Mouse (Mus musculus) heart, postnatal 0 days (tissue): Measurements from ENCODE around the gene Slc4a10. TPM values are rescaled to one million over a fixed set of nuclear protein-coding genes. Genes with fewer than 3 reads are reported as not detected.

Experiments used
- ATAC-seq: fragments of 200-750 bp; cut with Nextera tagmentation; 2 replicates; pipeline ENCODE4 v1.8.0; 2017; ENCODE audit warnings: low read depth, moderate number of reproducible peaks, moderate library complexity; ENCODE audit not compliant: insufficient read depth
- DNase-seq: peaks from one replicate; pipeline ENCODE4 v3.0.0-alpha.2; 2016; ENCODE audit warnings: low spot score
- H3K27ac ChIP-seq: fragments of 300-500 bp; sonication (generic); 2 replicates; pipeline ENCODE4 v1.5.1; 2014; ENCODE audit warnings: low read depth, mild to moderate bottlenecking
- H3K27me3 ChIP-seq: fragments of 300-500 bp; sonication (generic); 2 replicates; pipeline ENCODE4 v1.6.1; 2014; ENCODE audit warnings: low read length, mixed read lengths; ENCODE audit not compliant: control insufficient read depth, insufficient read depth
- H3K36me3 ChIP-seq: fragments of 300-500 bp; sonication (generic); replicated peaks from 2 replicates; pipeline ENCODE4 v1.6.1; 2014; ENCODE audit warnings: low read length, mixed read lengths; ENCODE audit not compliant: control insufficient read depth, insufficient read depth
- H3K4me1 ChIP-seq: fragments of 300-500 bp; sonication (generic); 2 replicates; pipeline ENCODE4 v1.6.1; 2014; ENCODE audit warnings: antibody characterized with exemption; ENCODE audit not compliant: control insufficient read depth, insufficient read depth
- H3K4me2 ChIP-seq: fragments of 300-500 bp; sonication (generic); 2 replicates; pipeline ENCODE4 v1.6.1; 2014; ENCODE audit warnings: low read depth, mild to moderate bottlenecking, low read length, moderate library complexity
- H3K4me3 ChIP-seq: fragments of 300-500 bp; sonication (generic); 2 replicates; pipeline ENCODE4 v1.5.1; 2014; ENCODE audit warnings: low read depth, low read length
- H3K9ac ChIP-seq: fragments of 300-500 bp; sonication (generic); replicated peaks from 2 replicates; pipeline ENCODE4 v1.6.1; 2014; ENCODE audit warnings: low read depth, low read length, mixed read lengths
- H3K9me3 ChIP-seq: fragments of 300-500 bp; sonication (generic); replicated peaks from 2 replicates; pipeline ENCODE4 v1.6.1; 2016; ENCODE audit warnings: low read length; ENCODE audit not compliant: control insufficient read depth
- CTCF ChIP-seq: IDR thresholded peaks from 2 replicates; pipeline ENCODE4 v1.5.1; 2016; ENCODE audit warnings: antibody characterized with exemption, control low read depth, low read depth
- EP300 ChIP-seq: IDR thresholded peaks from 2 replicates; pipeline ENCODE4 v1.6.1; 2016; ENCODE audit warnings: antibody characterized with exemption, low read depth
- WGBS: fragments of 180-500 bp; shearing (Covaris S2); extraction: QIAGEN DNeasy Blood & Tissue Kit; methylation state at CpG from one replicate; pipeline ENCODE4 v1.1.7; 2014; 5-methylcytosine and 5-hydroxymethylcytosine counted together
- polyA plus RNA-seq: library from polyadenylated mRNA; unstranded; fragments of >200 nt; fragmentation: Nextera tagmentation; extraction: Ambion mirVana; gene quantifications from 2 replicates; pipeline ENCODE4 v1.2.1, GENCODE M21; 2015
- total RNA-seq: library from RNA; depleted of rRNA; stranded (reverse); fragments of >200 nt; gene quantifications from 2 replicates; pipeline ENCODE4 v1.2.3, GENCODE M21; 2014; ENCODE audit warnings: low replicate concordance

Gene Slc4a10
- total and polyA plus RNA-seq, 2 experiments from 2014 or later: 0.15 TPM; not detected in 1

DNA sequence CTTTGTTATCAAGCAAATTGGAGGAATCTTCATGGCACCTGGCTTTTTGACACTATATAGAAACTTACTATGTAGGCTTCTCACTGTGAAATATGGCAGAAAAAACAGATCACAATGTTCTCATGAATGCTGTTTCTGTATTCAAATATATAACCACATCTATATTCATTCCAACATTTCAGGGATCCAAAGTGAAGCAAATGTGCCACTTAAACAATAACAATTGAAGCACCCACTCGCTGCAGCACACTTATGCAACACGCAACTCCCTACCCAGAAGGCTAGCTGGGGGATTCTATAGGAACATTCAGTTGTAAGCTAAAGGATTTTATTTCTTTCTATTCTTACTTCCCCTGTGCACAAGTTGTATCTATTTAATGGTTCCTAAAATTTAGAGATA is 255.5 kb downstream of the Slc4a10 start:
- no peaks in the 10 kb centered on the region for H3K4me1 ChIP-seq
- no peak overlapping the region for H3K4me2 ChIP-seq
- WGBS: 94% methylated on average over 2 of the region's 2 CpGs
- H3K27ac ChIP-seq: no peak overlapping the region
- no peak for ATAC-seq
- no peak for DNase-seq
- H3K9ac ChIP-seq: no peak overlapping the region
- H3K36me3 ChIP-seq: no peaks in the 10 kb centered on the region
- no peak overlapping the region for H3K4me3 ChIP-seq
- H3K9me3 ChIP-seq: no peaks in the 10 kb centered on the region
- H3K27me3 ChIP-seq: no peaks in the 10 kb centered on the region
- TF ChIP-seq CTCF (no peak), EP300 (no peak)

DNA sequence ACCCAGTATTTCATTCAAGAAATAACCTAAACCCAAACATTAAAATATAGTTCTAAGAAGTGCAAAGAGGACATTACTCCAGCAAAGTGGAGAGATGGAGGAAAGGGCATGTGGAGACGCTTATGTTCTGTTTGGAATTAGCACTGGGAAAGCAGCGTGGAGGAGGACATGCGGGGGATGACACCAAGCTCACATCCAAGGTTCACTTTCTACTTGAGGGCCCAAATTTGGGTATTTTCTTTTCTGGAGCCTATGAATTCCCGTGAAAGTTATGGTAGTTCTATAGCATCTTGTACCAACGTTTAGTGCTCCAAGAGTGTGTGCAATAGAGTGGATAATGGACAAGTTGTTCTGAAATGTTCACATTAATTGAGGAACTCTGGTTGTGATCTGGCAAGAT is 260.7 kb downstream of the Slc4a10 start:
- DNase-seq (no peak), ATAC-seq (no peak)
- TF ChIP-seq CTCF: no peak
- TF ChIP-seq EP300: no peak
- Histone ChIP-seq H3K27me3 (no peaks in the 10 kb centered on the region), H3K4me1 (no peaks in the 10 kb centered on the region), H3K9me3 (no peaks in the 10 kb centered on the region), H3K27ac (no peak overlapping the region), H3K4me3 (no peak overlapping the region), H3K9ac (no peak overlapping the region), H3K36me3 (no peaks in the 10 kb centered on the region), H3K4me2 (no peak overlapping the region)
- 81% methylated on average over 5 of the region's 5 CpGs for WGBS

DNA sequence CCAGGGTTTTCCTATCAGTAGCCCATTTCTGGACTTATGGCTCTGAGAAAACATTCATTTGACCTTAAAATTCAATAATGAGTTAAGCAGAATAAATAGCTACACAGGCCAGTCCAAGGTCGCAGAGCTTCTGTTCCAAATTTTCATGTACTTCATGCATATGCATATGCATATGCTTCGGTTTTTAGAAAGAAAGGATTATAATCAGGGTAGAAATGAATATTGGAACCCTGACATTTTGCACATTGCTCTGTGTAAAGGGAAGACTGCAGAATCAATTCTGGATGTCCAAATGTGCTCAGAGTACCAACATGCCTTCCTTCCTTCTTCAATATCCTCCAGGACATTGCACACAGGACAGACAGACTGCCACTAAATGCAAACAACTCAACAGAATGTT is 261.2 kb downstream of the Slc4a10 start:
- H3K4me2 ChIP-seq: no peak overlapping the region
- ATAC-seq: no peak
- no peak overlapping the region for H3K4me3 ChIP-seq

DNA sequence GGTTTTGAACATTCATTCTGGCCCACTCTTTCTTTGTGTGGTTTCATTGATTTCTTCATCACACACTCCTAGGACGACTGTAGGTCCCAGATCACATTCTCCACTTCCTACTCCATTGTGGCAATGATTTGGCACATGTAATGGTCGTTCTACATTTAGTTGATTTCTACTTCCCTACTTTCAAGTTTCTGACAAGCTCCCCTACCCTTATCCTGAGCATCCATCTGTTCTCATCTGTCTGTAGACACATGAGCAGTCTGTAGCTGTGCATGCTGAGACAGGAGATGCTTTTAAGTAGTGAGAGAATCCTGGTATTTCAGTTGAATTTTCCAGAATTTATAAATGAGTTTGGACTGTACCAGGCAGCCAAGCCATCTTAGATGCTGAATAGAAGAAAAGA is 270.7 kb downstream of the Slc4a10 start:
- Histone ChIP-seq H3K27me3 (no peaks in the 10 kb centered on the region), H3K4me3 (no peak overlapping the region), H3K4me1 (no peaks in the 10 kb centered on the region), H3K9me3 (0 out of 2 replicates have a peak, but pooled peaks cover 4% of the 10 kb centered on the region), H3K4me2 (no peak overlapping the region), H3K36me3 (no peaks in the 10 kb centered on the region), H3K27ac (no peak overlapping the region), H3K9ac (no peak overlapping the region)
- DNase-seq: no peak
- TF ChIP-seq EP300 (no peak), CTCF (no peak)
- 57% methylated on average over 2 of the region's 2 CpGs for WGBS
- no peak for ATAC-seq

More for the DNA sequence above, 261.2 kb downstream of the Slc4a10 start:
- Histone ChIP-seq H3K27me3 (no peaks in the 10 kb centered on the region), H3K4me1 (no peaks in the 10 kb centered on the region), H3K9ac (no peak overlapping the region), H3K27ac (no peak overlapping the region), H3K9me3 (no peaks in the 10 kb centered on the region), H3K36me3 (no peaks in the 10 kb centered on the region)
- TF ChIP-seq CTCF: no peak
- no peak for TF ChIP-seq EP300
- 87% methylated on average over 2 of the region's 2 CpGs for WGBS
- no peak for DNase-seq

DNA sequence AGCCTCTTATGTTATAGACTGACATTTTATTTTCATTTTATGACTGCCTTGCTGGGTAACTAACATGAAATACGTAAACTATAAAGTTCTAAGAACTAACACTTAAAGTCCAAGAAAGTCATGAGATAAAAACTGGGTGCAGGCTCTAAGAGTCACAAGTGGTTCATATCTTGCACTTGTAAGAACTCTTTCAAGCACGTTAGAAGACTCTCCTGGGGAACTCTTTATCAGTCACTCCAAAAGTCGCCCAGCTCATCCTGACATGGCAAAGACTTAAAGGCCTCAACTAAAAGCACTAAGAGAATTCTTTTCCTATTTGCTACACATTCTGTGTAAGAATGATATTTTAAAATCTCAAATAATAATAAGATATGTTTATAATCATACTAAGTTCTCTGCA is 273.2 kb downstream of the Slc4a10 start:
- 0 out of 2 replicates have a peak, but pooled peaks cover 4% of the 10 kb centered on the region for H3K9me3 ChIP-seq
- H3K4me3 ChIP-seq: no peak overlapping the region
- H3K4me1 ChIP-seq: no peaks in the 10 kb centered on the region
- H3K9ac ChIP-seq: no peak overlapping the region
- no peak for ATAC-seq
- H3K36me3 ChIP-seq: no peaks in the 10 kb centered on the region
- DNase-seq: no peak
- no peaks in the 10 kb centered on the region for H3K27me3 ChIP-seq
- H3K4me2 ChIP-seq: no peak overlapping the region
- TF ChIP-seq EP300: no peak
- TF ChIP-seq CTCF: no peak
- WGBS: 47% methylated on average over 3 of the region's 3 CpGs
- H3K27ac ChIP-seq: no peak overlapping the region

- Histone ChIP-seq H3K27ac (no peak overlapping the region), H3K4me2 (no peak overlapping the region), H3K4me3 (no peak overlapping the region), H3K9me3 (0 out of 2 replicates have a peak, but pooled peaks cover 4% of the 10 kb centered on the region), H3K9ac (no peak overlapping the region), H3K4me1 (no peaks in the 10 kb centered on the region), H3K27me3 (no peaks in the 10 kb centered on the region), H3K36me3 (no peaks in the 10 kb centered on the region)
- no peak for TF ChIP-seq CTCF
- TF ChIP-seq EP300: no peak
- no peak for ATAC-seq
- no peak for DNase-seq
- 53% methylated on average over 9 of the region's 9 CpGs for WGBS
These were observed 276.9 kb downstream of the Slc4a10 start for GRCm38 (mm10) chr2:62323078-62323637.
